Mouse (Mus musculus) thymus, adult 2 months (tissue): ENCODE data around the gene Olfr229. TPM values are rescaled to one million over a fixed set of nuclear protein-coding genes. Genes with fewer than 3 reads are reported as not detected.
"Not testable (repeated sequence)": the region's sequence is repeated elsewhere in the genome, so short reads cannot be mapped to it uniquely, and the experiment has no call there.

ENCODE experiments used
- DNase-seq: peaks from one replicate; pipeline ENCODE4 v3.0.0; 2021
- H3K27ac ChIP-seq: fragments of 200-500 bp; 2 replicates; pipeline ENCODE4 v1.5.1; 2012; ENCODE audit warnings: low read length, control low read depth; ENCODE audit not compliant: control insufficient read depth, insufficient read depth
- H3K27me3 ChIP-seq: fragments of 200-500 bp; 2 replicates; pipeline ENCODE4 v1.6.1; 2012; ENCODE audit warnings: mild to moderate bottlenecking, low read length, moderate library complexity, mixed read lengths; ENCODE audit not compliant: control insufficient read depth, insufficient read depth
- H3K36me3 ChIP-seq: fragments of 200-500 bp; 2 replicates; pipeline ENCODE4 v1.6.1; 2012; ENCODE audit warnings: mild to moderate bottlenecking, low read length, moderate library complexity; ENCODE audit not compliant: control insufficient read depth, insufficient read depth
- H3K4me1 ChIP-seq: fragments of 200-500 bp; replicated peaks from 2 replicates; pipeline ENCODE4 v1.6.1; 2012; ENCODE audit warnings: low read length; ENCODE audit not compliant: control insufficient read depth, insufficient read depth
- H3K4me3 ChIP-seq: fragments of 200-500 bp; 2 replicates; pipeline ENCODE4 v1.5.1; 2012; ENCODE audit warnings: mild to moderate bottlenecking, low read length, control low read depth, moderate library complexity; ENCODE audit not compliant: control insufficient read depth, insufficient read depth
- CTCF ChIP-seq: fragments of 200-500 bp; IDR thresholded peaks from 2 replicates; pipeline ENCODE4 v1.5.1; 2012; ENCODE audit warnings: mild to moderate bottlenecking, control low read depth, low read length, moderate library complexity, borderline replicate concordance; ENCODE audit not compliant: control insufficient read depth, poor library complexity, insufficient read depth; ENCODE audit errors: extremely low read depth
- POLR2A ChIP-seq: fragments of 200-500 bp; IDR thresholded peaks from 2 replicates; pipeline ENCODE4 v1.6.1; 2012; ENCODE audit warnings: mild to moderate bottlenecking, low read length, control low read depth, moderate library complexity; ENCODE audit not compliant: control insufficient read depth, poor library complexity, insufficient read depth; ENCODE audit errors: extremely low read depth
- WGBS: fragments of 180-500 bp; shearing (Covaris S2); methylation state at CpG from one replicate; pipeline ENCODE4 v1.1.7; 2018; 5-methylcytosine and 5-hydroxymethylcytosine counted together
- polyA plus RNA-seq: library from polyadenylated mRNA; depleted of rRNA; stranded (reverse); fragments of >200 nt; gene quantifications from 2 replicates; pipeline ENCODE4 v1.2.3, GENCODE M21; 2012; rRNA removed

Olfr229 gene
- polyA plus RNA-seq, 1 experiment = not detected

- WGBS = 92% methylated on average over 1 of the region's 1 CpGs
- no peak for DNase-seq
- H3K36me3 ChIP-seq = no peaks in the 10 kb centered on the region
Observed at GRCm38 (mm10) chr9:39937201-39937600, 30.1 kb downstream of the Olfr229 start, which contains the start of gene Olfr974. Gene Olfr974, plus strand, starts transcription at chr9:39937501.

GRCm38 (mm10) chr9:39951946-39952345 is 44.8 kb downstream of the Olfr229 start, which contains the start of gene Olfr975:
Gene Olfr975, minus strand, starts transcription at chr9:39952046.
- no peaks in the 10 kb centered on the region for H3K27me3 ChIP-seq
- no peak for TF ChIP-seq CTCF
- no peak for TF ChIP-seq POLR2A
- H3K27ac ChIP-seq = no peak within 1 kb of the TSS
- H3K4me1 ChIP-seq = no peaks in the 10 kb centered on the region
- H3K36me3 ChIP-seq = no peaks in the 10 kb centered on the region
- no peak within 1 kb of the TSS for H3K4me3 ChIP-seq
- DNase-seq = no peak
- WGBS = 74% methylated on average over 1 of the region's 1 CpGs

More at GRCm38 (mm10) chr9:39937201-39937600, 30.1 kb downstream of the Olfr229 start, which contains the start of gene Olfr974:
- no peak for TF ChIP-seq POLR2A
- no peak for TF ChIP-seq CTCF
- Histone ChIP-seq H3K4me1 (no peaks in the 10 kb centered on the region), H3K27ac (no peak within 1 kb of the TSS), H3K4me3 (no peak within 1 kb of the TSS), H3K27me3 (no peaks in the 10 kb centered on the region)

GRCm38 (mm10) chr9:39961033-39961432 is 53.9 kb downstream of the Olfr229 start, which contains the start of gene Olfr976:
Gene Olfr976, minus strand, starts transcription at chr9:39961133.
- not testable (repeated sequence) for H3K4me1 ChIP-seq, H3K36me3 ChIP-seq, H3K27me3 ChIP-seq, H3K4me3 ChIP-seq, H3K27ac ChIP-seq, DNase-seq
- 82% methylated on average over 8 of the region's 9 CpGs for WGBS

Other genes starting within 250 kb of the Olfr229 start
- not detected in 2 replicates for gene Olfr963, start 240.1 kb upstream of the Olfr229 start, polyA plus RNA-seq
- not detected in 2 replicates for gene Olfr149, start 200.2 kb upstream of the Olfr229 start, polyA plus RNA-seq
- not detected in 2 replicates for gene Olfr965, start 196.0 kb upstream of the Olfr229 start, polyA plus RNA-seq
- gene Olfr150, start 176.4 kb upstream of the Olfr229 start, polyA plus RNA-seq = not detected in 2 replicates
- gene Olfr967, start 161.1 kb upstream of the Olfr229 start, polyA plus RNA-seq = not detected in 2 replicates
- not detected in 2 replicates for gene Olfr968, start 124.1 kb upstream of the Olfr229 start, polyA plus RNA-seq
- not detected in 2 replicates for gene Olfr969, start 116.4 kb upstream of the Olfr229 start, polyA plus RNA-seq
- not detected in 2 replicates for gene Olfr970, start 98.5 kb upstream of the Olfr229 start, polyA plus RNA-seq
- not detected in 2 replicates for gene Olfr971, start 70.5 kb upstream of the Olfr229 start, polyA plus RNA-seq
- gene Olfr972, start 40.9 kb upstream of the Olfr229 start, polyA plus RNA-seq = not detected in 2 replicates
- gene Olfr974, start 30.2 kb downstream of the Olfr229 start, polyA plus RNA-seq = not detected in 2 replicates
- not detected in 2 replicates for gene Olfr975, start 44.7 kb downstream of the Olfr229 start, polyA plus RNA-seq
- gene Olfr976, start 53.8 kb downstream of the Olfr229 start, polyA plus RNA-seq = not detected in 2 replicates
- gene Olfr978, start 84.8 kb downstream of the Olfr229 start, polyA plus RNA-seq = not detected in 2 replicates
- not detected in 2 replicates for gene Olfr979, start 96.1 kb downstream of the Olfr229 start, polyA plus RNA-seq
- gene Olfr980, start 102.2 kb downstream of the Olfr229 start, polyA plus RNA-seq = not detected in 2 replicates
- gene Olfr981, start 114.1 kb downstream of the Olfr229 start, polyA plus RNA-seq = not detected in 2 replicates
- gene Olfr982, start 166.5 kb downstream of the Olfr229 start, polyA plus RNA-seq = not detected in 2 replicates
- not detected in 2 replicates for gene Olfr983, start 186.3 kb downstream of the Olfr229 start, polyA plus RNA-seq
- gene Olfr984, start 206.9 kb downstream of the Olfr229 start, polyA plus RNA-seq = not detected in 2 replicates
- gene Olfr985, start 222.8 kb downstream of the Olfr229 start, polyA plus RNA-seq = not detected in 2 replicates
- gene Tmem225, start 240.8 kb downstream of the Olfr229 start, polyA plus RNA-seq = not detected in 2 replicates